Mouse (Mus musculus) MEL (cell line): ENCODE measurements around the gene Shmt2. TPM values are rescaled to one million over a fixed set of nuclear protein-coding genes. Genes with fewer than 3 reads are reported as not detected.
A peak's percentile ranks its signal among the peaks of the same experiment; 100 is the strongest.

ENCODE experiments used
- DNase-seq: peaks from one replicate; pipeline ENCODE4 v3.0.0; 2011; ENCODE audit warnings: low read depth, low spot score
- H3K27ac ChIP-seq: 2 replicates; pipeline ENCODE4 v1.5.1; 2012; ENCODE audit warnings: low read depth, mild to moderate bottlenecking, control low read depth, low read length, moderate library complexity; ENCODE audit not compliant: control insufficient read depth
- H3K27me3 ChIP-seq, 2 experiments: fragments of 150-350 bp in 1 of 2; sonication (generic) in 1 of 2; 2 replicates each; pipeline ENCODE4 v1.6.1; 2012; ENCODE audit warnings: low read length in 2 of 2, mild to moderate bottlenecking in 2 of 2, improper control_type of control experiment in 1 of 2, moderate library complexity in 1 of 2; ENCODE audit not compliant: insufficient read depth in 2 of 2, control insufficient read depth in 1 of 2
- H3K36me3 ChIP-seq, 2 experiments: 2 replicates each; pipeline ENCODE4 v1.6.1; 2012 to 2014; ENCODE audit warnings: low read length in 2 of 2, improper control_type of control experiment in 1 of 2, inconsistent platforms in 1 of 2, mild to moderate bottlenecking in 1 of 2; ENCODE audit not compliant: insufficient read depth in 2 of 2, control insufficient read depth in 1 of 2
- H3K4me1 ChIP-seq, 2 experiments: fragments of 150-350 bp in 1 of 2; sonication (generic) in 1 of 2; 2 replicates each; pipeline ENCODE4 v1.6.1; 2012; ENCODE audit warnings: low read length in 2 of 2, improper control_type of control experiment in 1 of 2, mild to moderate bottlenecking in 1 of 2; ENCODE audit not compliant: insufficient read depth in 2 of 2, control insufficient read depth in 1 of 2
- H3K4me3 ChIP-seq, 2 experiments: fragments of 150-350 bp in 1 of 2; sonication (generic) in 1 of 2; 2 replicates each; pipeline ENCODE4 v1.5.1; 2012; ENCODE audit warnings: low read depth in 2 of 2, low read length in 2 of 2, mild to moderate bottlenecking in 2 of 2, moderate library complexity in 2 of 2, control low read depth in 1 of 2, improper control_type of control experiment in 1 of 2; ENCODE audit not compliant: control insufficient read depth in 1 of 2, insufficient read depth in 1 of 2
- H3K79me2 ChIP-seq: 2 replicates; pipeline ENCODE4 v1.6.1; 2012; ENCODE audit warnings: mild to moderate bottlenecking, low read length, moderate library complexity; ENCODE audit not compliant: control insufficient read depth, poor library complexity, insufficient read depth
- H3K9ac ChIP-seq: 2 replicates; pipeline ENCODE4 v1.6.1; 2012; ENCODE audit warnings: low read depth, mild to moderate bottlenecking, control low read depth, low read length, moderate library complexity; ENCODE audit not compliant: control insufficient read depth, poor library complexity, severe bottlenecking
- H3K9me3 ChIP-seq: fragments of 150-350 bp; sonication (generic); replicated peaks from 2 replicates; pipeline ENCODE4 v1.6.1; 2012; ENCODE audit warnings: mild to moderate bottlenecking, low read length, improper control_type of control experiment, moderate library complexity; ENCODE audit not compliant: insufficient read depth
- CHD2 ChIP-seq: IDR thresholded peaks from 2 replicates; pipeline ENCODE4 v1.6.1; 2011; ENCODE audit warnings: low read length, improper control_type of control experiment
- E2F4 ChIP-seq: IDR thresholded peaks from 2 replicates; pipeline ENCODE4 v1.6.1; 2011; ENCODE audit warnings: low read depth, low read length, improper control_type of control experiment, borderline replicate concordance
- ELF1 ChIP-seq: IDR thresholded peaks from 2 replicates; pipeline ENCODE4 v1.6.1; 2014; ENCODE audit warnings: low read depth, mild to moderate bottlenecking, inconsistent platforms, low read length, improper control_type of control experiment, moderate library complexity
- EP300 ChIP-seq, 2 experiments: IDR thresholded peaks; 2 replicates each; pipeline ENCODE4 v1.6.1; 2011; ENCODE audit warnings: improper control_type of control experiment in 2 of 2, low read length in 2 of 2, low read depth in 1 of 2, mild to moderate bottlenecking in 1 of 2
- ETS1 ChIP-seq: IDR thresholded peaks from 2 replicates; pipeline ENCODE4 v1.6.1; 2012; ENCODE audit warnings: low read depth, mild to moderate bottlenecking, inconsistent platforms, low read length, improper control_type of control experiment, moderate library complexity
- GATA1 ChIP-seq: IDR thresholded peaks from 2 replicates; pipeline ENCODE4 v1.6.1; 2011; ENCODE audit warnings: low read depth, low read length, improper control_type of control experiment
- MAX ChIP-seq: IDR thresholded peaks from 2 replicates; pipeline ENCODE4 v1.6.1; 2011; ENCODE audit warnings: low read length, improper control_type of control experiment
- MAZ ChIP-seq: IDR thresholded peaks from 2 replicates; pipeline ENCODE4 v1.6.1; 2012; ENCODE audit warnings: low read depth, mild to moderate bottlenecking, inconsistent platforms, low read length, improper control_type of control experiment
- MEF2A ChIP-seq: IDR thresholded peaks from 2 replicates; pipeline ENCODE4 v1.6.1; 2014; ENCODE audit warnings: low read depth, mild to moderate bottlenecking, inconsistent platforms, low read length, improper control_type of control experiment; ENCODE audit not compliant: poor library complexity, insufficient replicate concordance, severe bottlenecking; ENCODE audit errors: extremely low read depth
- RAD21 ChIP-seq: IDR thresholded peaks from 2 replicates; pipeline ENCODE4 v1.6.1; 2011; ENCODE audit warnings: mild to moderate bottlenecking, low read depth, low read length, improper control_type of control experiment
- RCOR1 ChIP-seq: IDR thresholded peaks from 2 replicates; pipeline ENCODE4 v1.6.1; 2012; ENCODE audit warnings: low read depth, mild to moderate bottlenecking, inconsistent platforms, low read length, improper control_type of control experiment
- TBP ChIP-seq: IDR thresholded peaks from 2 replicates; pipeline ENCODE4 v1.8.0; 2011; ENCODE audit warnings: low read depth, low read length, improper control_type of control experiment
- ZKSCAN1 ChIP-seq: IDR thresholded peaks from 2 replicates; pipeline ENCODE4 v1.6.1; 2012; ENCODE audit warnings: low read depth, mild to moderate bottlenecking, inconsistent platforms, low read length, improper control_type of control experiment, moderate library complexity
- ZNF384 ChIP-seq: IDR thresholded peaks from 2 replicates; pipeline ENCODE4 v1.6.1; 2012; ENCODE audit warnings: low read depth, mild to moderate bottlenecking, inconsistent platforms, low read length, improper control_type of control experiment
- polyA plus RNA-seq, 2 experiments: library from polyadenylated mRNA; stranded (reverse) in 1 of 2; unstranded in 1 of 2; fragments of >175 nt in 1 of 2; fragments of >200 nt in 1 of 2; gene quantifications; 2 replicates each; pipeline versions ENCODE4 v1.2.1 to v1.2.4; 2012; ENCODE audit warnings: low replicate concordance in 2 of 2, low read depth in 1 of 2; ENCODE audit not compliant: insufficient read length in 2 of 2, insufficient read depth in 1 of 2, missing spikeins in 1 of 2
- total RNA-seq: library from RNA; depleted of rRNA; stranded (reverse); fragments of 300-350 nt; gene quantifications from 2 replicates; pipeline ENCODE4 v1.2.3, GENCODE M21; 2012

Gene Shmt2
- total and polyA plus RNA-seq, 3 experiments, result 242 to 582 (median 263) TPM

- Histone ChIP-seq H3K4me3 (no peak overlapping the region), H3K27ac (no peak overlapping the region), H3K79me2 (no peaks in the 10 kb centered on the region), H3K27me3 (0 out of 4 replicates have a peak, but pooled peaks cover 0 to 2% of the 10 kb centered on the region in 2 experiments)
- peak; percentile 19 for DNase-seq
- no peak for TF ChIP-seq MAZ
- no peak for TF ChIP-seq CHD2
- TF ChIP-seq ELF1, result no peak
- TF ChIP-seq ZNF384, result no peak
- peak; percentile 79 for TF ChIP-seq TBP
- TF ChIP-seq, all 39 proteins: peak for 1
- peaks cover 0 to 5% of the 10 kb centered on the region in 2 experiments; a peak in 1 of 4 replicates for H3K36me3 ChIP-seq
- no peak overlapping the region for H3K9ac ChIP-seq
- peaks cover 0 to 8% of the 10 kb centered on the region in 2 experiments; a peak in 2 of 4 replicates for H3K4me1 ChIP-seq
- H3K9me3 ChIP-seq, result no peaks in the 10 kb centered on the region
Observed at GRCm38 (mm10) chr10:127570937-127571641, 48.8 kb upstream of the Shmt2 start.

GRCm38 (mm10) chr10:127570384-127570783, 48.1 kb upstream of the Shmt2 start:
- H3K4me3 ChIP-seq, result no peak overlapping the region
- peak overlapping the region; percentile 32; the same call in 1 of the 2 replicates for H3K27ac ChIP-seq
- peaks cover 0 to 5% of the 10 kb centered on the region in 2 experiments; a peak in 1 of 4 replicates for H3K36me3 ChIP-seq
- peak; percentile 82 for DNase-seq
- peaks cover 0 to 2% of the 10 kb centered on the region in 2 experiments; a peak in 1 of 4 replicates for H3K27me3 ChIP-seq
- TF ChIP-seq ETS1 (no peak), GATA1 (peak; percentile 37; the same call in 1 of the 2 replicates), RCOR1 (no peak), TBP (no peak), RAD21 (no peak), ZKSCAN1 (no peak), E2F4 (no peak), EP300 (IDR thresholded peaks at IDR 0.05; ENCODE audit: low read depth in 1 of 2, low read length in 2 of 2) (peak; percentile 36 to 55; a peak in 2 of 4 replicates), ZNF384 (peak; percentile 79), MEF2A (no peak), MAX (peak; percentile 18; the same call in 1 of the 2 replicates)
- H3K79me2 ChIP-seq, result no peaks in the 10 kb centered on the region
- H3K9ac ChIP-seq, result 0 out of 2 replicates have a peak overlapping the region, but pooled peaks have one; percentile 5
- peaks cover 0 to 8% of the 10 kb centered on the region in 2 experiments; a peak in 2 of 4 replicates for H3K4me1 ChIP-seq
- H3K9me3 ChIP-seq, result no peaks in the 10 kb centered on the region
